Mouse (Mus musculus) E14TG2a.4 (cell line): ENCODE measurements at regions not wholly inside any gene's neighbourhood (a gene's known extent, or its start where the extent isn't known, plus 50 kb on each side); places are given as distances from the start of the nearest gene placed in this dataset.

Source experiments
- CTCF ChIP-seq: conservative IDR thresholded peaks from 2 replicates; pipeline ENCODE4 v1.5.1; 2014; ENCODE audit warnings: low read length
- NANOG ChIP-seq: IDR thresholded peaks from 2 replicates; pipeline ENCODE4 v1.6.1; 2014; ENCODE audit warnings: borderline replicate concordance, low read length, mixed read lengths
- POU5F1 ChIP-seq: IDR thresholded peaks from 2 replicates; pipeline ENCODE4 v1.6.1; 2014; ENCODE audit warnings: low read length, borderline replicate concordance

DNA sequence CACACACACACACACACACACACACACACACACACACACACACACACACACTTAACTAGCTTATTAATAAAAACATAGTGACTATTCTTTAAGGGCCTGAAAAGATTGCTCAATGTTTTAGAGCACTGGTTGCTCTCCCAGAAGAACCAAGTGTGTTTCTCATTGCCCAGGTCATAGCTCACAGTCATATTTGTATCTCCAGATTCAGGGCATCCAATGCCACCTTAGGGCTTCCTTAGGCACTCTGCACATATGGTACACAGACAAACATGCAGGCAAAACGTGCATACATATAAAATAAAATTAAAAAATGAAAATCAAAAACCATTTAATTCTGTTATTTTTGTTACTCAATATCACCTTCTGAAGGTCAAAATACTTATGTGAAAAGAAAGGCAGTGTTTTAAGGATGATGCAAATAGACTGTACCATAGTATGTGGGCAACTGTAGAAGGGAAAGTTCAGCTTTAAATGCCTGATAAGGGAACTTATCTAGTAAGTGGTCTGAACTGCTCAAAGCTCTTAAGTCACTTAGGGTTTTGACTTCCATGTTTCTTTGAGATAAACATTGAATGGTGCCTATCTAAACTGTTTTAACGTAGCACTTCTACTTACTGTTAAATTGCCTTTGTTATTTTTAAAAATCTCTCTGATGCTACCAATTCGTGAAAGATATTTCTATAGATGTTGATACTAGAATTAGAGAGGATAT is 104.7 kb downstream of the Epdr1 start:
- no peak for TF ChIP-seq CTCF
- no peak for TF ChIP-seq POU5F1
- no peak for TF ChIP-seq NANOG
